Mouse (Mus musculus) testis, postnatal 10 days (tissue): Measurements from ENCODE around the gene Dlg5.

Source experiments
- DNase-seq: peaks from one replicate; pipeline ENCODE4 v3.0.0; 2021; ENCODE audit warnings: low spot score

Dlg5 gene

GRCm38 (mm10) chr14:24189598-24189997, 56.1 kb downstream of the Dlg5 start:
- no peak for DNase-seq

GRCm38 (mm10) chr14:24185514-24185913, 60.2 kb downstream of the Dlg5 start:
- DNase-seq, result no peak

DNA sequence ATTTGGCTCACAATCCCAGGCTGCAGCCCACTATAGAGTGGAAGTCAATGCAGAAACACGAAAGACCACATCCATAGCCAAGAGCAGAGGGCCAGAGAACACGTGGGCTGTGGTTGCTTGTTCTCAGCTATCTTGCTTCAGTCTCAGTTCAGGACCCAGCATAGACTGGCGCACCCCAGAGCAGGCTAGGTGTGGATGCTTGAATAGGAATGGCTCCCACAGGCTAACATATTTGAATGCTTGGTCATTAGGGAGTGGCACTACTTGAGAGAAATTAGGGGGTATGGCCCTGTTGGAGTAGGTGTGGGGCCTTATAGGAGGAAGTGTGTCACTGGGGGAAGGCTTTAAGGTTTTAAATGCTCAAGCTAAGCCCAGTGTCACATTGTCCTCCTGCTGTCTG, 62.8 kb downstream of the Dlg5 start:
- DNase-seq, result no peak

- DNase-seq, result peak; percentile 74
Measured at GRCm38 (mm10) chr14:24181811-24182506, 63.8 kb downstream of the Dlg5 start.

DNA sequence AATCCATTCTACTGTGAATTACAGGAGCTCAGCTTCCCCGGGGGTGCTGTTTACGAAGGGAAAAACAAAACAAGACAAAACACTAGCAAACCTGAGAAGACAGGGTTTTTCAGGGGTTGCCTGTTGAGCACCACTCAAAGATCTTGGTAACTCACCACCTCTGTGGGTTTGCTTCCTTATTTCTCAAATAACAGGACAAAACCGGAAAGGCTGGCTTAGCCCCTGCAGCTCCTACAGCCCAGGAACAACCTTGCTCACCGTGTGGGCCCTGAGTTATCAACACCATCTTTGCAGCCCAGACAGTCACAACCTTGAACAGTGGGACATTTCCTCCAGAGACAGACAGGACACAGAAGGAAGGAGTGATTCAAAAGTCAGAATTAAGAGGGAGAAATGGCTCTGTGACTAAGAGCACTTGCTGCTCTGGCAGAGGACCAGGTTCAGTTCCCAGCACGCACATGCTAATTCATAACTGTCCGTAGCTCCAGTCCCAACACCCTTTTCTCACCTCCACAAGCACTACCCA, 66.2 kb downstream of the Dlg5 start:
- no peak for DNase-seq

DNA sequence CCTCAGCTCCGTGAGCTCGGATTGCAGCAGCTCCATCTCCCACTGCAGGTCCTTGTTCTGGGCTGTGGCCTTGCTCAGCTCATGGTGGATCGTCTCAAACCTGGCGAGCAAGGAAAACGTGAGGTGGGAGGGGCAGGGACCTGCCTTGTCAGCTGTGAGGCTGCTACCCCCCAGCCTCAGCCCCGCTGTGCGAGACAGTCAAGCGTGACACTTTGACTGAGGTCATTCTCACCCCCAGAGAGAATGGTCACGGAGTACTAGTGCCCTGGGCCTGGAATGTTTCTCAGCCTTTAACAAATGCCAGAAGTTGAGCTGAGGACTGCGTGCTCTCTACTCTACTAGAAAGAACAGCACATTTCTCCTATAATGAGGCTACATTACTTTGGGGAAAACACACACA, 69.1 kb downstream of the Dlg5 start:
- DNase-seq, result no peak

GRCm38 (mm10) chr14:24173326-24173725, 72.4 kb downstream of the Dlg5 start:
- DNase-seq, result no peak

- DNase-seq, result no peak
Measured at GRCm38 (mm10) chr14:24171639-24172311, 73.9 kb downstream of the Dlg5 start.

- no peak for DNase-seq
Measured at GRCm38 (mm10) chr14:24166046-24166445, 79.7 kb downstream of the Dlg5 start.

GRCm38 (mm10) chr14:24164721-24165367, 80.9 kb downstream of the Dlg5 start:
- DNase-seq, result no peak

DNA sequence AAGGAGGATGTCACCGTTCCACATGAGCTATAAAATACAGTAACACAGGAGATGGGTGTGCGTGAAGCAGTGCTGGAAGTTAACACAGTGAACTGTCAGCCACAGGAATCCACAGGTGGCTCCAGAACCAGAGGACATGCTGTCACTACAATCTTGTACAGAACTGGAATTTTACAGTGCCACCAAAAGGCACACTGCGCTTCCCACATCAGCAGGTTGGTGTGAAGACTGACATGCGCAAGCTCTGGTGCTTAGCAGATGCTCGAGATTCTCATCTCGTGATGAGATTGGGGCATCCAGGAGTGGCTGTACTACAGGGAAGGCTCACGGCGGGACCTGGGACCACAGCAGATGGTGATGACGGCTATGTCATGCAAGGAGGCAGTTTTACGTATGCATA, 82.9 kb downstream of the Dlg5 start:
- no peak for DNase-seq

- no peak for DNase-seq
Measured at GRCm38 (mm10) chr14:24148892-24149291, 96.8 kb downstream of the Dlg5 start.

DNA sequence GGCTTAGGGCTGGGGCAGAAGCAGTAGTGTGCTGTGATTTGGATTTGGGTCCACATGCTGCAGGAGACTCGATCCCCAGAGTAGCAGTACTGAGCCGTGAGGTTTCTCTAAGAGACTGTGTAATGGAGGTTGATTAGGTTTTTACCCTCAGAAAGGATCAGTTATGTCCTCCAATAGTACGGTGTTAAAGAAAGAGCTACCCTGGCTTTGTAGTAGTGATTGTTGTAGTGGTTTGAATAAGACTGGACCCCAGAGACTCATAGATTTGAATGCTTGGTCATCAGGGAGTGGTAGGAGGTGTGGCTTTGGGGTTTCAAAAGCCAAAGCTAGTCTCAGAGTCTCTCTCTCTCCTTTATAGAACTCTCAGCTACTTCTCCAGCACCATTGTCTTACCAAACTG, 100.9 kb downstream of the Dlg5 start:
- DNase-seq, result no peak

GRCm38 (mm10) chr14:24144421-24144820, 101.3 kb downstream of the Dlg5 start:
- no peak for DNase-seq

DNA sequence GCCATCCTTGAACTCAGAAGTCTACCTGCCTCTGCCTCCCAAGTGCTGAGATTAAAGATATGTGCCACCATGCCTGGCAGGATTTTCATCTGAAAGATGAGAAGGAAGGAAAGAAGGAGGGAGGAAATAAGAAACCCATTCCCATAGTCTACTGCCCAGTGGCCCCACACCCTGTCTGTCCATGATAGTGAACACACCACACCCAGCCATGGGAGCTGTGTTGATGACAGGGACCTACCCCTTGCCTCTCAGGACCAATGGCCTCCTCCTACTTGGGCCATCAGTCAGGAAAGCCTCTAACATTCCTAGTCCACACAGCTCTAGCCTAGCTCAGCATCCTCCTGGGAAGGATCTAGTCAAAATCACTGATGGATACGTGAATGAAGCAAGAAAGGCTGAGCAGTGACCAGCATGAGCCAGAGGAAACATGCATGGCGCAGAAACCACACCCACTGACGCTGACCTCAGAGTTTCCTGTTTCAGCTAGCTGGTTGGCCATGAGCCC, 102.7 kb downstream of the Dlg5 start:
- no peak for DNase-seq

DNA sequence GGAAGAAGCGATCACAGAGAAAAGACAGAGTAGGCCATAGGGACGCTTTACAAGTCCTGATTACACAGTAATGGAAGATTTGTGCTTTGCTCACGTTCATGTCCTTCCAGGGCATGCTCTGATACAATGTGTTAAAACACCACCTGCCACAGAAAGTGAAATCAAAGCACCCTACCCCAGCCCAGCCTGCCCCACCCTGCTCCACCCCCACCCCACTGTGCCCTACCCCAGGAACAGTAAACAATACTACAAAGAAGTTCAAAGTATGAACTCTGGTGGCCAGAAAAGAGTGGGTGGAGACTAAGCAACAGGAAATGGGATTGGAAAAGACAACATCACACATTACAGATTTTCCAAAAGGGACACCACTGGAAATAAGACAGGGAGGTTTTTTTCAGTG, 104.0 kb downstream of the Dlg5 start:
- DNase-seq, result no peak

- DNase-seq, result no peak
Measured at GRCm38 (mm10) chr14:24140297-24140812, 105.4 kb downstream of the Dlg5 start.

- DNase-seq, result no peak
Measured at GRCm38 (mm10) chr14:24136908-24137307, 108.8 kb downstream of the Dlg5 start.

- DNase-seq, result no peak
Measured at GRCm38 (mm10) chr14:24134623-24135290, 111.0 kb downstream of the Dlg5 start.

- no peak for DNase-seq
Measured at GRCm38 (mm10) chr14:24133801-24134200, 111.9 kb downstream of the Dlg5 start.

DNA sequence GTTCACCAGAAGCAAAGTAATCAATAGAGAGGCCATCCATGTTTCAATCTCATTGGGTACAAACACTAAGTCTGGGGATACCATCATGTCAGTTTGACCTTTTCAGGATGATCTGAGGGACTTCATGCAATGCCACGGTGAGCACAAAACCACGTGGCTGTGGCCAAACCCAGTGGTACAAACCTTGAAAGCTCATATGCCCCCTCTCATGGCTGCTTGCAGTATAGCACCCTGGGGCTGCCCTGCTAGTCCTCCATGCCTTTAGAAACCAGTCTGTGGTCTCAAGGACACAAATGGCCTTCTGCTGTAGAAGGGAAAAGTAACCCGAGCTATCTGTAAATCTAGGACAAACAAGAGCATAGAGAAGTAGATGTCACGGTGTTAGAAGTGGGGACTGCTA, 113.6 kb downstream of the Dlg5 start:
- DNase-seq, result no peak

- no peak for DNase-seq
Measured at GRCm38 (mm10) chr14:24125069-24125468, 120.7 kb downstream of the Dlg5 start.
